Mouse (Mus musculus) liver, adult 2 months (tissue): ENCODE measurements around the gene Pigo. TPM values are rescaled to one million over a fixed set of nuclear protein-coding genes. Genes with fewer than 3 reads are reported as not detected.

Source experiments
- DNase-seq: peaks from one replicate; pipeline ENCODE4 v3.0.0-alpha.2; 2011; ENCODE audit warnings: low read depth, low spot score; ENCODE audit errors: extremely low read depth
- H3K27ac ChIP-seq: fragments of 200-500 bp; replicated peaks from 2 replicates; pipeline ENCODE4 v1.5.1; 2012; ENCODE audit warnings: low read depth, mild to moderate bottlenecking, control low read depth, inconsistent platforms, low read length; ENCODE audit not compliant: insufficient read depth
- H3K27me3 ChIP-seq: fragments of 200-500 bp; 2 replicates; pipeline ENCODE4 v1.6.1; 2012; ENCODE audit warnings: mild to moderate bottlenecking, moderate library complexity, low read length, inconsistent platforms; ENCODE audit not compliant: control insufficient read depth, insufficient read depth
- H3K36me3 ChIP-seq: fragments of 200-500 bp; 2 replicates; pipeline ENCODE4 v1.6.1; 2012; ENCODE audit warnings: low read length, inconsistent platforms; ENCODE audit not compliant: control insufficient read depth, insufficient read depth
- H3K4me1 ChIP-seq: fragments of 200-500 bp; 2 replicates; pipeline ENCODE4 v1.6.1; 2011; ENCODE audit warnings: low read length; ENCODE audit not compliant: control insufficient read depth, insufficient read depth
- H3K4me3 ChIP-seq: fragments of 200-500 bp; 2 replicates; pipeline ENCODE4 v1.5.1; 2011; ENCODE audit warnings: low read depth, mild to moderate bottlenecking, control low read depth, low read length, moderate library complexity; ENCODE audit not compliant: insufficient read depth
- H3K79me2 ChIP-seq: fragments of 200-500 bp; 2 replicates; pipeline ENCODE4 v1.6.1; 2012; ENCODE audit warnings: inconsistent platforms, mild to moderate bottlenecking, low read length, moderate library complexity; ENCODE audit not compliant: control insufficient read depth, insufficient read depth
- H3K9ac ChIP-seq: fragments of 200-500 bp; 2 replicates; pipeline ENCODE4 v1.6.1; 2012; ENCODE audit warnings: low read depth, mild to moderate bottlenecking, control low read depth, inconsistent platforms, low read length
- CTCF ChIP-seq: fragments of 200-500 bp; IDR thresholded peaks from 2 replicates; pipeline ENCODE4 v1.5.1; 2011; ENCODE audit warnings: low read depth, low read length, control low read depth
- POLR2A ChIP-seq: fragments of 200-500 bp; IDR thresholded peaks from 2 replicates; pipeline ENCODE4 v1.6.1; 2011; ENCODE audit warnings: low read length, control low read depth; ENCODE audit not compliant: insufficient read depth; ENCODE audit errors: extremely low read depth
- WGBS: fragments of 180-500 bp; shearing (Covaris S2); methylation state at CpG from one replicate; pipeline ENCODE4 v1.1.7; 2018; 5-methylcytosine and 5-hydroxymethylcytosine counted together
- polyA plus RNA-seq: library from polyadenylated mRNA; depleted of rRNA; stranded (reverse); fragments of >200 nt; gene quantifications from 2 replicates; pipeline ENCODE4 v1.2.3, GENCODE M21; 2012; rRNA removed
- total RNA-seq: library from RNA; depleted of rRNA; stranded (reverse); fragments of >200 nt; gene quantifications from 2 replicates; pipeline ENCODE4 v1.2.3, GENCODE M21; 2014; rRNA removed

Pigo gene
- total RNA-seq (6.9 and 7.2 TPM in 2 replicates), polyA plus RNA-seq (11.0 and 14.0 TPM in 2 replicates)

DNA sequence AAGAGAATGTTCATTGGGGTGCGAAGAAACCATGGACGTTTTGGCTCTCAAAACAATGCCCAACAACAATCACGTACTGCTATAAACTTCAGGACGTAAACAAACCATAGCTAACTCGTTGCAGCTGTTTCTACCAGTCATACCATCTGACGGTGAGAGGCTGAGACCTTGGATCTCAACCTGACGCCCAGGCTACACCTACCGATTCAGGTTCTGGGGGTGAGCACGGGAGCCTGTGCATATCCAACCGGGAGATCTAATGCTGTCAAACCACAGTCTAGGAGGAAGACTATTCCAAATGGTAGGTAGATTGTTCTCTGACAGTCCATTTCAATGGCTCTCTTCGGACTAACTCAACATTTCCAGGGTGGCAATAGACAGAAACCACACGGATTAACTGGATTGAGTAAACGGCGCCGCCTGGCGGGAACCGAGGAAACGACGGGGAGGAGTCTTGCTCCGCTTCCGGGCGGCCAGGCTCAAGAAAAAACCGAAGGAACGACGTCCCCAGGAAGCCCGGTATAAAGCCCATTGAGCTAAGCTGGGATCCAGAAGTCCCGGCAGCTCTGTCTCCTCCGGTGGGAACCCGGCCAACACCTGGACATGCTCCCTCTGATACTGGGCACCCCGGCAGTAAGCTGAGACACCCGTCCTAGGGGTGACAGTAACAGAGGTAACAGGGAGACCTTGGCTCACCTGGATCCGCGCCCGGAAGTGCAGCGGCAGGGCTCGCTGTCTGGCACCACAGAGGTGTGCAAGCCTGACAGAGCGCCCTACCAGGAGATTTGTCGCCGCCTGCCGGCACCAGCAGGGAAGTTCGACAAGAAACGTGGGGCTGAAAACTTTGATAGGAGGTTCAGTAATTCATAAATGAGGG lies at the start of gene Pigo:
Gene Pigo, minus strand, starts transcription at position 736 of the 877 bp plus-strand sequence.
- Histone ChIP-seq H3K9ac (peak within 1 kb of the TSS; percentile 77), H3K27ac (peak within 1 kb of the TSS; percentile 94), H3K27me3 (no peaks in the 10 kb centered on the region), H3K4me3 (peak within 1 kb of the TSS; percentile 76), H3K36me3 (peaks cover 6% of the 10 kb centered on the region; the same call in 1 of the 2 replicates), H3K79me2 (no peaks in the 10 kb centered on the region; the same call in 1 of the 2 replicates), H3K4me1 (peaks cover 11% of the 10 kb centered on the region)
- peak; percentile 88 for DNase-seq
- 6% methylated on average over 42 of the region's 42 CpGs for WGBS
- peak; percentile 95 for TF ChIP-seq CTCF
- TF ChIP-seq POLR2A, result no peak

DNA sequence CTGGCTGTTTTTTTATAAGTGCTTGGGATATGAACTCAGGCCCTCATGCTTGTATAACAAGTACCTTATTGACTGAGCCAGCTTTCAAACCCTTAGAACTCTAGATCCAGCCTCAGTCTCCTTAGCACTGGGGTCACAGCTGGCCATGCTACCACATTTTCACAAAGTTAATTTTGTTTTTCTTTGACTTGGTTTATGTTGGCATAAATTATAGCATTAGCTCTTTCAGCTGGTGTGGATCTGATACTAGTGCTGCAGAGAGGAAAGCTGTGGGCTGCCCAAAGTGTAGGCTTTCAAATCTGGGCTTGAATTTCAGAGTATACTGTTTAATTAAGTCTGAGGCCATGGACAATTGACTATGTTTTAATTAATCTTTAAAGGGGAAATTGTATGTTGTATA lies 49.3 kb upstream of the Pigo start:
- TF ChIP-seq CTCF (no peak), POLR2A (no peak)
- no peak overlapping the region for H3K4me3 ChIP-seq
- H3K9ac ChIP-seq, result no peak overlapping the region
- no peaks in the 10 kb centered on the region for H3K36me3 ChIP-seq
- H3K27me3 ChIP-seq, result no peaks in the 10 kb centered on the region
- DNase-seq, result no peak
- no peaks in the 10 kb centered on the region for H3K79me2 ChIP-seq
- H3K27ac ChIP-seq, result no peak overlapping the region
- H3K4me1 ChIP-seq, result no peaks in the 10 kb centered on the region

DNA sequence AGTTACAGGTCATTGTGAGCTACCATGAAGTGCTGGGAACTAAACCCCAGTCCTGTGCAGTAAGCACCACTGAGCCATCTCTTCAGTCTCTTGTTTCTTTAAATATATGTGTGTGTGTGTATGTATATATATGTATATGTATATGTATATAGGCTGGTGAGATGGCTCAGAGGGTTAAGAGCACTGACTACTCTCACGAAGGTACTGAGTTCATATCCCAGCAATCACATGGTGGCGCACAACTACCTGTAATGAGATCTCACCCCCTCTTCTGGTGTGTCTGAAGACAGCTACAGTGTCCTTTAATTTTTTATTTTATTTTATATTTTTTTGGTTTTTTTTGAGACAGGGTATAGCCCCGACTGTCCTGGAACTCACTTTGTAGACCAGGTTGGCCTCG lies 39.9 kb upstream of the Pigo start:
- TF ChIP-seq POLR2A (no peak), CTCF (no peak)
- 96% methylated on average over 4 of the region's 4 CpGs for WGBS
- no peaks in the 10 kb centered on the region for H3K36me3 ChIP-seq
- peaks cover 2% of the 10 kb centered on the region; the same call in 1 of the 2 replicates for H3K4me1 ChIP-seq
- H3K9ac ChIP-seq, result no peak overlapping the region
- no peak overlapping the region for H3K27ac ChIP-seq
- no peak for DNase-seq
- H3K79me2 ChIP-seq, result no peaks in the 10 kb centered on the region
- H3K27me3 ChIP-seq, result 0 out of 2 replicates have a peak, but pooled peaks cover 2% of the 10 kb centered on the region
- H3K4me3 ChIP-seq, result no peak overlapping the region

DNA sequence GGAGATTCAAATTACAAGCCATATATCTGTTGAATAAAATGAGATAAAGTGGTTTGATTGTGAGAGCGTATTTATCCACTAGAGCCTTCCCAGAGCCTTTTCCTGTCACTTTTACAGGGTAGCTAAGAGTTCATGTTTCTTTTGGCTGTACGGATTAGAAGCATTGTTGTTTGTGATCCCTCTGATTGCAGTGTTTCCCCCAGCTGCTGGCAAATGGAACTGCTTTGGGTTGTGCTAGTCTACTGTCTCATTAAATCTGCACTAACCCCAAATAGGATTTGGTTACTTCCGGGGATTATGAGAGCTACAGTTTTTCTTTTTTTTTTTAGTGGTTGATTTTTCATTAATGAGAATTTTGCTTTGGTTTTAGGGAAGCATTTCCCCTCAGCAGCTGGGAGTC lies 34.7 kb upstream of the Pigo start:
- Histone ChIP-seq H3K9ac (no peak overlapping the region), H3K36me3 (no peaks in the 10 kb centered on the region), H3K4me3 (no peak overlapping the region), H3K79me2 (no peaks in the 10 kb centered on the region), H3K27ac (no peak overlapping the region), H3K27me3 (0 out of 2 replicates have a peak, but pooled peaks cover 2% of the 10 kb centered on the region), H3K4me1 (peaks cover 3% of the 10 kb centered on the region; the same call in 1 of the 2 replicates)
- TF ChIP-seq POLR2A, result no peak
- TF ChIP-seq CTCF, result no peak
- no peak for DNase-seq
- 64% methylated on average over 3 of the region's 3 CpGs for WGBS

DNA sequence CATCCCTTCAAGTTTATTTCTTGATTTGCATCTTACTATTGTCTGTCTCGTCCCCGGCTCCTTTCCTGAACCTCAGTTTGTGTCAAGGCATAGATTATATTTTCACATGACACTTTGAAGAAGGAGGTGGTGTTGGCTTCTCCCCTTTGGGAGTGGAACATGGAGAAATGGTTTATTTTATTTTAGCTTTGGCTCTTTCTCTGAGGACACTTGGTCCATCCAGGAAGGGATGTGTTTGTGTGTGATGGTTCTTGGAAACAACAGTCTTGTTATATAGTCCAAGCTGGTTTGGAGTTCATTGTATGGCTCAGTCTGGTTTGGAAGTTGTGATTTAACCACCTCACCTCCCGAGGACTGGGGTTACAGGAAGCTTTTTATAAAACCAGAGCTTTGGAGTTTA lies 34.1 kb upstream of the Pigo start:
- 0 out of 2 replicates have a peak, but pooled peaks cover 2% of the 10 kb centered on the region for H3K27me3 ChIP-seq
- peaks cover 3% of the 10 kb centered on the region; the same call in 1 of the 2 replicates for H3K4me1 ChIP-seq
- H3K4me3 ChIP-seq, result peak overlapping the region; percentile 76; the same call in 1 of the 2 replicates
- H3K36me3 ChIP-seq, result no peaks in the 10 kb centered on the region
- no peaks in the 10 kb centered on the region for H3K79me2 ChIP-seq
- no peak overlapping the region for H3K27ac ChIP-seq
- WGBS, result 43% methylated on average over 3 of the region's 3 CpGs
- H3K9ac ChIP-seq, result no peak overlapping the region
- TF ChIP-seq POLR2A (no peak), CTCF (no peak)
- DNase-seq, result no peak
